Mouse (Mus musculus) lung, adult 2 months (tissue): ENCODE measurements around the gene Defa23.

Experiments used
- CTCF ChIP-seq: fragments of 200-500 bp; IDR thresholded peaks from 2 replicates; pipeline ENCODE4 v1.5.1; 2011; ENCODE audit warnings: mild to moderate bottlenecking, low read length, control low read depth; ENCODE audit not compliant: insufficient read depth
- POLR2A ChIP-seq: fragments of 200-500 bp; IDR thresholded peaks from 2 replicates; pipeline ENCODE4 v1.6.1; 2011; ENCODE audit warnings: low read depth, mild to moderate bottlenecking, control low read depth, low read length, borderline replicate concordance; ENCODE audit errors: extremely low read depth

DNA sequence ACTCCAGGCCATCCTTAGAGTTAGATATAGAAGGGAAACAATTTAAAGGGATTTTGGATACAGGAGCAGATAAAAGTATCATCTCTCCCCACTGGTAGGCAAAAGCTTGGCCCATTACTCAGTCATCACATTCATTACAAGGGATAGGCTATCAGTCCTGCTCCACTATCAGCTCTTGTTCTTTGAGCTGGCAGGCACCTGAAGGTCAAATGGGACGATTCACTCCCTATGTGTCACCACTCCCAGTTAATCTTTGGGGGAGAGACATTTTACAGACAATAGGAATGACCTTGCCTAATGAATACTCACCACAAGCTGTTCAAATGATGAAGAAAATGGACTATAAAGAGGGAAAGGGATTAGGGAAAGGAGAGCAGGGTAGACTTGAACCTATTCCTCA is 48.0 kb upstream of the Defa23 start:
- TF ChIP-seq CTCF (no peak), POLR2A (no peak)
